Mouse (Mus musculus): Measurements from ENCODE around the gene Ptgfrn.

DNA sequence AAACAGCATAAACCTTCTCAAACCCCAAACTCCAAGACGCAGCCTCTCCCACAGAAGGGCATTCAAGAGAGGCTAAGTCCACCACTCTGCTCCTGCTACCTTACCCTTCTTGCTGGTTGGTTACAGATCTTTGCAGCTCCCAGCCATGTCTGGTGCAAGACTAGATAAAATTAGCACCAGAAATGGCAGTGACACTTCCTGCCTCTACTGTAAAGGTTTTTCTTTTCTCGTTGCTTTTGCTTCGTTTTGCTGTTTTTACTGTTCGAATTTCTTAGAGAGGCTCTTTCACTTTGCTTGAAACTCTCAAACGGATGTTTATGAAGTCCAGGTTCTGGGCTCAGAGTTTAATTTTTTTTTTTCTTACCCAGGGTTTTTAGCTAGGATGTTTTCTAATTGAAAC, 89.0 kb downstream of the Ptgfrn start:
- TF ChIP-seq EP300 (IDR thresholded peaks at IDR 0.05; ENCODE audit: low read depth in 1 of 2, low read length in 2 of 2) (no peak), GATA1 (IDR thresholded peaks at IDR 0.05; ENCODE audit: low read depth, low read length) (no peak), CTCF (IDR thresholded peaks at IDR 0.05 in 2 of 3, conservative IDR thresholded peaks at IDR 0.05 in 1 of 3; ENCODE audit: control insufficient read depth in 1 of 3, insufficient read depth in 1 of 3, low read depth in 2 of 3, low read length in 3 of 3, poor library complexity in 1 of 3, severe bottlenecking in 1 of 3) (no peak), RCOR1 (IDR thresholded peaks at IDR 0.05; ENCODE audit: low read depth, low read length) (no peak), POLR2A (IDR thresholded peaks at IDR 0.05; ENCODE audit: control insufficient read depth in 1 of 2, insufficient read depth in 1 of 2, low read depth in 1 of 2, low read length in 2 of 2, poor library complexity in 1 of 2) (no peak), USF2 (IDR thresholded peaks at IDR 0.05; ENCODE audit: borderline replicate concordance in 1 of 2, insufficient read depth in 1 of 2, low read depth in 1 of 2, low read length in 2 of 2) (no peak), MEF2A (IDR thresholded peaks at IDR 0.05; ENCODE audit: extremely low read depth, insufficient replicate concordance, low read depth, low read length, poor library complexity, severe bottlenecking) (no peak)
